Mouse (Mus musculus) kidney, adult 9 months (tissue): Measurements from ENCODE around the gene Olfr821.
"Not testable (repeated sequence)": the region's sequence is repeated elsewhere in the genome, so short reads cannot be mapped to it uniquely, and the experiment has no call there.

Experiments
- DNase-seq: peaks from one replicate; pipeline ENCODE4 v3.0.0; 2022

Olfr821 gene

DNA sequence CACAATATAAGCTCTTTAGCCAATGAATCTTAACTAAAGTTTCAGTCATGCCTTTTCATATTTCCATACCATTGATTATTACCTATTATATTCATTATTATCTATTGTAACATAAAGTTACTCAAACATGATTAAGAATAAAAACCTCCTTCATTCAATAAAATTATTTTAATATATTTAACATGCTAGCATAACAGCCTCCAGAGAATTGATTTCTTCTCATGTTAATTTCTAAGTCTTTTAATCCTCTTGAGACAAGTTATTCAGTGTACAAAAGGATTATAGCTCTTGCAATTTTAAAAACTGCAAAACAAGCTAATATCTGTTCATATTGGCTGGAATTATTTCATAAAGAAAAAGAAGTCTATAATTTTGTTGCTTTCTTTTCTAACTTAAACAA, at the start of gene Olfr821:
Gene Olfr821 (plus strand): TSS at position 301 of the 400 bp plus-strand sequence.
- DNase-seq: no peak

DNA sequence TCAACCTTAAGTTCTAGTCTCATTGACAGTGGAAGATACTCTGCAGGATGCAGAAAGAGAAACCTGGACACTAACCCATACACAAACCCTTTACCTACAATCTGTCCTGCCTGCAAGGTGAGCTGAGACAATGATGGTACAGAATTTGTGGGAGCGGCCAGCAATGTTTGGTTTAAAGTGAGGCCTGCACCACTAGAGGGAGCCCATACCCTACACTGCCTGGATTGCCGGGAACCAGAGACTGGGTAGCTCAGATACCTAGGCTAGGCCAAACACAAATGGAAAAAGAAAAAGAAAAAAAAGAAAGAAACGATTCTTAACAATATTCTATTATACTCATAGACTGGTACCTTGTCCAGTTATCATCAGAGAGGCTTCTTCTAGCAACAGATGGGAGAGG, 48.3 kb upstream of the Olfr821 start:
- not testable (repeated sequence) for DNase-seq

DNA sequence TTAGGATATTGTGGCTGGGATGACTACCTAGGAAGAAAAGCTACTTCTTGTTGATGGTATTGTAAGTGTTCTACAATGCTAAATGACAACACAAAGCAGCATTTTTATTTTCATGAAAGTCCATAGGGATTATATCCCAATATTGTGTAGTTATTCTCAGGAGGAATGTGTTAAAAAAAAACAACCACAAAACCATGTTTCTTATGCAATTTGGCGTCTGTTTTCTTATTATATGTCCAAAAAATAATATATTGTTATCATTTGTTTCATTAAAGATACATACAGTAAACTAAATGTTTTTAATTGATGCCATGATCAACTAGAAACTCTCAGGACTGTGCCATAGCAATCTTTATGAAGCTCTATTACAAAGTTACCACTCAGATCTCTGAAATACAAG, 45.2 kb upstream of the Olfr821 start, which contains the start of gene Gm10310:
Gene Gm10310 (minus strand): TSS at position 101 of the 400 bp plus-strand sequence.
- DNase-seq: not testable (repeated sequence)

DNA sequence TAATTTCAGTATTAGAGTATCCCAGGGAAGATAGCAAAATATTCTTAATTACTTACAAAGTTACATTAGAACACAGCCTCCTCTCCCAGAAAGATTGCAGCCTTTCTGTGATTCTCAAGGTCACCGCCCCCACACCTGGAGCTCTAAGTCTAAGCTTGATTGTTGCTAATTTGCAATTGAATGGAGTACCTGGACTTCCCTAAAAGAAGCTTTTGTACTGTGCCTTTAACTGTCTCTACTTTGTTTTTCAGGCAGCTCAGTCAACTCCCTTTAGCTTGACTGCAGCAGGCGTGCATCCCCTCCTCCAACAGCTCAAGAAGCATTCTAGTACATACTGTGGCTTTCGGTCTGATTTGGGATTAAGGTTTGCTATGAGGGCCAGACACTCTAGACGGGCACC, 26.0 kb upstream of the Olfr821 start:
- not testable (repeated sequence) for DNase-seq

DNA sequence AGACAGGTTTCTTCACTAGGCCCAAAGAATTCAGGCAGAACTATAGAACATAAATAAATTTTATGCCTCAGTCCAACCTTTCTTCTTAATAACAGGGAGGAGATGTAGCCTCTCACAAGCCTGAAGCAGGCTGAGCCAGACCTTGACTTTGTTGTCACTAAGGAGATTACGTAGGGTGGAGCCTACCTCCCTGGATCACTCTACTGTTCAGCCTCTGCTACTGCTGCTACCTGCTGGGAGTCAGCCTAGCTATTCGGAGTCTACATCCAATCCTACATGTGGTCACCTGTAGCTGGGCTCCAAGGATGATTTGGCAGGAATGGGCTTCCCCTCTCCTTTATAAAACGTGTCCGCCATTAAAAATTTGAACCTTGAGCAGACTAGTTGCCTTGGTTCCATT, 24.8 kb upstream of the Olfr821 start:
- not testable (repeated sequence) for DNase-seq

DNA sequence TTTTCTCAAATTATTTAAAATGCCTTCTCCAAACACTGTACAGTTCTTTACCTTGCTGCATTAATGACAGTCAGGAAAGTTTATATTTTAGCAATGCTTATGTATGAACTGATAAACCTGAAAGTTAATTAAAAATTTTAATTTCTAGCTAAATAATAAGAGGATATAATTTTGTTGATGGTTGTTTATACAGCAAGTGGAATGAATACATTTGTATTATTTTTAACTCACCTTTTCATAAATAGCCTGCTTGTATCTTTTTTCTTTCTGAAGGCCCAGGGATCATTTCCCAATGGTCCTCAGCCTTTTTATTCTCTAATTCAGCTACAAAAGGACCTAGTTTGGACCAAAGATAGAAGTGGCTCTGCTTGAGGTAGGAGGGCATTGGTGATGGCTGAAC, 17.8 kb upstream of the Olfr821 start, which contains the start of gene Olfr820:
Gene Olfr820 (plus strand): TSS at position 301 of the 400 bp plus-strand sequence.
- no peak for DNase-seq

DNA sequence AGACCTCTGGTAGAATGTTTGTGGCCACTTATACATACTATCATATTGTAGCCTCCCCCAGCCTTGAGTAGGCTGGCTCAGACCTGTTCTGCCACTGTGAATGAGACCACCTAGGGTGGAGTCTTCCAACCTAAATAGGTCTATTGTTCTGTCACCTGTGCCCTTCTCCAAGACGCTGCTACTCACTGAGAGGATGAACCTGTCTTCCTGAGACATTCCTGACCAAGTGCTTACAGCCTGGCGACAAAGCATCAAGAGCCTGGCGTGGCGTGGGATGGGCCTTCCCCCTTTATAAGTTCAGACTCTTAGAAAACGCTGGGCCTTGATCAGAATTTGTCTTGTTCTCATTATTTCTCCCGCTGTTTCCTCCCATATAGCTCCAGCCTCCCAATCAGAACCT, 6.9 kb downstream of the Olfr821 start:
- DNase-seq: no peak

DNA sequence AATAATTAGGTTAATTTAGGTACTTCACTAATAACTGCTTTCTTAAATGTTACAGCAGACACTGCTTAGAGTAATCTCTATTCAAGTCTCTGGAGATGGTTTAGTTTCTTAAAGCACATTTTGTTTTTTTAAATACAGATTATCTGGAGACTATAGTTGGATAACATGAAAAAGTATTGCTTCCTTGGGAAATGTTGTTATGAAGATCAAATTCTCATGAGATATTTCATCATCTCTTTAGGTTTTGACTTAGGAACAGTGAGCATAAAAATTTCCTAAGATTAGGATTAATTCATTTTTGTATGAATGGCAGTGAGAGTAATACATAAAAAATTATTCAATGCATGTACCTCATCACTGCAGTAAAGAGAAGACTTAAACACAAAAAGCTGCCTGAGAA, 40.8 kb downstream of the Olfr821 start, which contains the start of gene Olfr822:
Gene Olfr822 (plus strand): TSS at position 301 of the 400 bp plus-strand sequence.
- DNase-seq: no peak
